Mouse (Mus musculus): Measurements from ENCODE around the gene Prkd2.
A peak's percentile ranks its signal among the peaks of the same experiment; 100 is the strongest.

Gene Prkd2

GRCm38 (mm10) chr7:16917447-16917846 lies 74.7 kb downstream of the Prkd2 start:
- ATAC-seq (ENCODE audit: low TSS enrichment), result no peak

GRCm38 (mm10) chr7:16918014-16918413 lies 75.3 kb downstream of the Prkd2 start:
- peak; percentile 17 for ATAC-seq (ENCODE audit: low TSS enrichment)

GRCm38 (mm10) chr7:16918670-16919069 lies 76.0 kb downstream of the Prkd2 start:
- no peak for ATAC-seq (ENCODE audit: low TSS enrichment)

GRCm38 (mm10) chr7:16919395-16920149 lies 76.9 kb downstream of the Prkd2 start:
- no peak for ATAC-seq (ENCODE audit: low TSS enrichment)
